Mouse (Mus musculus) retina, postnatal 7 days (tissue): Measurements from ENCODE around the gene Pitpnm1.
"Not testable (repeated sequence)": the region's sequence is repeated elsewhere in the genome, so short reads cannot be mapped to it uniquely, and the experiment has no call there.

Source experiments
- DNase-seq: peaks from one replicate; pipeline ENCODE4 v3.0.0-alpha.2; 2012; ENCODE audit warnings: low read depth, low spot score

The Pitpnm1 gene

DNA sequence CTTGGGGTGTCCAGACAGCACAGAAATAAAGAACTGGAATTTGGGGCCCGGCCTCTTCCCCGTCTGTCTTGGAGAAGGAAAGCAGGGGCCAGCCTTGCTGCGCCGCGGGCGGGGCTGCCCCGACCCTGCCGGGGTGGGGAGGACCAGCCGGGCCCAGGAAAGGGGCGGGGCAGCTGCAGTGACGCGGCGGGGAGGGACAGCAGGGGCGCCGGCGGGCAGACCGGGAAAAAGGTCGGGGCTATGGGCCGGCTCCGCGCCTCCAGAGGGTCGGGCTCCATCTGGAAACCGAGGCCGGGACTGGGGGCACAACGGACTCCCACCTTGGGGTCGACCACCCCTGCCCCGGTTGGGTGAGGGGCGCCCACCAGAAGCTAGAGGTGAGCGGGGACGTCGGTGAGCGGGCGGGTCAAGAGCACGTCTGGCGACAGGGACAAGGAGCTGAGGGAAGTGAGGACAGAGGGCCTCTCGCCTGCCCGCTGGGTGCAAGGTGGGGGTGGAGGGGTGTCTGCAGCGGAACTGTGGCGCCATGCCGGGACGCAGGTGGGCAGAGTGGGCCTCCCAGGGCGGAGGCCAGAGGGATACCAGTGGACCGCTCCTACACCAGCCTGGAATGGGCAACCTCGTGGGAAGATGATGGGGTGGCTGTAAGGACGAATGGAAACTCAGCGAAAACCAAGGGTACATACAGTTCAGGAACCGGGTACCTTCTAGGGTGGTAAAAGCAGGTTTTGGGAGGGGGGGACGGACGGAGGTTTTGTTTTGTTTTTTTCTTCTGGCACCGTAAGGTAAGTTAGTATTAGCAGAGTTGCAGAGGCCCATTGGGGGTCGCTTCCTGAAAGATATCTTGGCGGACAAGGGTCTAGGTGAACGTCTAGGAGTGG is at the start of gene Pitpnm1:
Pitpnm1 (plus strand) TSS at position 162 of the 881 bp plus-strand sequence.
- DNase-seq, result no peak

DNA sequence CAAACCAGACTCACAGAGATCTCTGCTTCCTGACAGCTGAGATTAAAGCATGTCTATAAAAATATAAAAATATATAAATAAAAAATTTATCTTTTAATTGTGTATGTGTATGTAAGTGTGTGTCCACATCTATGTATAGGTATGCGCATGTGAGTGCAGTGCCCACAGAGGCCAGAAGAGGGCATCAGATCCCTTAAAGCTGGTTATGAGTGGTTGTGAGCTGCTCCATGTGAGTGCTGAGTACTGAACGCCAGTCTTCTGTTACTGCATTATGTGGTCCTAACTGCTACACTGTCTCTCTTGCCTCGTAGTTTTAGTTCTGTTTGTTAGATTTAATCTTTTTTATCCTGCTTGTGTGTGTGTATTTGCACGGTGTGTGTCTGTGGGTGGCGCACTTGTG is 48.8 kb upstream of the Pitpnm1 start:
- DNase-seq, result no peak

DNA sequence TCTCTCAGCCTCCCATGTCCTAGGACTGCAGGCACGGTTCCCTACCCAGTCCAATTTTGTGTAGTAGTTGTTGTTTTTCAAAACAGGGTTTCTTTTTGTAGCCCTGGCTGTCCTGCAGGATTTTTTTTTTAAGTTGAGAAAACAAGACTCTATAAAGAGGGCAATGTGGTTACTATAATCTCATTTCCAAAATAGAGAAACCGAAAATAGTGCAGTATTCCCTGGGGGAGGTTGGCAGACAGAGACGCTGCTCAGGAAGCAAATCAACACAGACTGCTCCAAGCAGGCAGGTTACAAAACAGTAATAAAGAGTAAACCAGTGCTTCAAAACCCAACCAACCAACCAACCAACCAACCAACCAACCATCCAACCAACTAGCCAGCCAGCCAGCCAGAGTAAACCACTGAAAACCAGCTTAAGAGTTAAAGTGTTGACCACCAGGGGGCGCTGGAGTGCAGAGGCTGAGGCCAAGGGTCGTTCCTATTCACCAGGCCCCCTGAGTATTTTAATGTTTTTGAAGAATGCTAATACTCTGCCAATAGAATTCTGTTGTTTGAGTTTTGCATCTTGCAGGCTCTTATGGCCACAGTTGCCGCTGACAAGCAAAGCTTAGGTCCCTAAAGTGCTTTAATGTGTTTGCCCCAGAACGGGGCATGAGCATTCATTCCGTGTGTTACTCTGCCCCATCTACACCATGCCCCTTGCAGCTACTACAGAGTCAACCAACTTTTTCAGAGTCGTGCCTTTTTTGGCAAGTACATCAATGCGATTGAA is 47.9 kb upstream of the Pitpnm1 start:
- peak; percentile 56 for DNase-seq

GRCm38 (mm10) chr19:4052516-4053030 is 47.2 kb upstream of the Pitpnm1 start:
- DNase-seq, result no peak

- DNase-seq, result no peak
These were observed 45.2 kb upstream of the Pitpnm1 start for GRCm38 (mm10) chr19:4054613-4055012.

DNA sequence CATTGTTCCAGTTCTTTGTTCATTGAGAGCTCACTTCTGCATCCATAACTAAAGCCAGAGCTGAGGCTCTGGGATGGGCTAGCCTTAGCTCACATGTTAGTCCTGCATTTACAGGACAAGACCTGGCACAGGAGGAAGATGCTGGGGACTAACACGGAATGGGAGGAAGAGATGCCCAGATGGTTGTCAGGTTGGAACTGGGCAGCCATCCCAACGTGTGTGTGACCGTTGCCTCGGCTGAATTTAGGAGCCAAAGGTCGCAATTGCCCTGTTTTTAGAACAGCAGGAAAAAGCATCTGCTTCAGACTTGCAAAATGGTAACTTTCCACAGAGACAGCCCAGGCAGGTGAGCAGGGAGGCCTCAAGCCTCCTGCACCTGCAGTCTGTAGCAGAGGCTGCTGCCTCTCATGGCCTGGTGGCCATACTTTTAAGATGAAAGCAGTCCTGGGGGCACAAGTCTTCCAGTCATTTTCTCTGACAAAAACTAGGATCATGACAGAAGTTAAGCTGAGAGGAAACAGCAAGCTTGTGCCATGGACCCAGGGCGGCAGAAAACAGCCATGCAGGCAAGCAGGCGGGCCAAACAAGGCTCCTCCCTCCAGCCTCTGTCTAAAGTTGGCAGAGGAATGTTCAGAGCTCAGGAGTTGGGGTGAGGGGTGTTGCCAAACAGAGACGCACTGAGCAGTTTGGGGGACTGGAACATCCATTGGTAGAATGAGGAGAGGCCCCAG is 44.4 kb upstream of the Pitpnm1 start:
- DNase-seq, result no peak

GRCm38 (mm10) chr19:4055947-4056693 is 43.7 kb upstream of the Pitpnm1 start:
- no peak for DNase-seq

- no peak for DNase-seq
These were observed 43.1 kb upstream of the Pitpnm1 start for GRCm38 (mm10) chr19:4056727-4057126.

DNA sequence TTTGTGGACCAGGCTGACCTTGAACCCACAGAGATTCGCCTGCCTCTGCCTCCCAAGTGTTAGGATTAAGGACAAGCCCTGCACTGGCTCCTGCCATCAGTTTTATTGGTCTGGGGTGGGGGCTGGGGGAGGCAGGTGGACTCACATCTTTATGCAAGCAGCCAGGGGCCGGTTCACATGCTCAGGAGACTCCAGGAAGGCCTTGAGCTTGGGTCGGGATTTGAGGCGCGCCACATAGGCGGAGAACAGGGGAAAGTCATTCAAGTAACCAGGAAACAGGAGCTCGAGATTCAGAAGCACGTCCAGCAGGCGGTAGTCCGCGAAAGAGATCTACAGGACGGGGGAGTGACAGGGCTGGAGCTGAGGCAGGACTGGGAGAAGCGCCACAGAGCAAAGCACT is 42.4 kb upstream of the Pitpnm1 start:
- DNase-seq, result no peak

DNA sequence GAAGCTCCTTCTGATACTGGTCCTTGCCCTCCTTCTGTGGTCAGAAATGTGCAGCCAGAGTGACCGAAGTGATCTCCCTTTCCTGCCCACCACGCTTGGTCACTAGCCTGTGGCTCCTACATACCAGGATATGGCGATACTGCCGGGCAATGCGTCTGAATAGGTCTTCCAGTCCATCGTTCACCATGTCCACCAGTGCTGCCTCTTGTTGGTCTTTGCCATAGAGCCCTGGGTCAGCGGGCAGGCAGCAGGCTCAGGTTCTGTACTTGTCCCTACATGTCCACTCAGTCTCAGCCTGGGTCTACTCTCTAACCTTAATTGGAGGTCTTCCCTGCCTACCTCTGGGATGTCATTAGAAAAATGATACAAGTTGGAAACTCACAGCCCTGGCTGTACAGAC is 41.8 kb upstream of the Pitpnm1 start:
- no peak for DNase-seq

- no peak for DNase-seq
These were observed 41.2 kb upstream of the Pitpnm1 start for GRCm38 (mm10) chr19:4058581-4058980.

DNA sequence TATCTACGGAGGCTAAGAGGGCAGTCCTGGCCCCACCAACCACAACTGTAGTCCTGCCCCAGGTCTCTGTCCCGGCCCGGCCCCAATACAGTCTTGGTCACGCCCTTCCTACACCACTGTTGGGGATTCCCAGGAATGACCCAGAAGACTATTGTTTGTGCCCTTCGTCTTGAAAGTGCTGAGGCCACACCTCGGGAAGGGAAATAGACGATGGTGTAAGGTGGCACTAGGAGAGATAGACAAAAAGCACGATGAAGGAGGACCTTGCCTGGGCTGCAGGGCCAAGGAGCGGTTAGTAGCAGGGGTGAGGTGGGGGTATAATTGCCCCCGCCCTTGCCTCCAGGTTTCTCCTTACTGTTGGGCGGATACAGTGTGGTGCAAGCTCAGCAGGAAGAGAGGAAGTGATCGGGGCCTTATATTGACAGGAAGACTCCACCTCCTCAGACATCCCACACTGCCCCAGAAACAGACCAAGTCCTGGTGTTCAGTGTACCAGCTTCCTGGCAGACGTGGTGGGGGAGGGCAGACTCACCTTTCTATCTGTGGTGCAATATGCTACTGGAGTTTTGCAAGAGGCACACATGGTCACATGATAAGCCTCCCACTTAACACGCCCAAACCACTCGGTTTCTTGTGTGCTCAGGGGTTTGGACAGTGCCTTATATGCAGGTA is 40.6 kb upstream of the Pitpnm1 start, which contains the start of gene Gstp3:
Gstp3 (minus strand) TSS at position 501 of the 672 bp plus-strand sequence.
- DNase-seq, result no peak

DNA sequence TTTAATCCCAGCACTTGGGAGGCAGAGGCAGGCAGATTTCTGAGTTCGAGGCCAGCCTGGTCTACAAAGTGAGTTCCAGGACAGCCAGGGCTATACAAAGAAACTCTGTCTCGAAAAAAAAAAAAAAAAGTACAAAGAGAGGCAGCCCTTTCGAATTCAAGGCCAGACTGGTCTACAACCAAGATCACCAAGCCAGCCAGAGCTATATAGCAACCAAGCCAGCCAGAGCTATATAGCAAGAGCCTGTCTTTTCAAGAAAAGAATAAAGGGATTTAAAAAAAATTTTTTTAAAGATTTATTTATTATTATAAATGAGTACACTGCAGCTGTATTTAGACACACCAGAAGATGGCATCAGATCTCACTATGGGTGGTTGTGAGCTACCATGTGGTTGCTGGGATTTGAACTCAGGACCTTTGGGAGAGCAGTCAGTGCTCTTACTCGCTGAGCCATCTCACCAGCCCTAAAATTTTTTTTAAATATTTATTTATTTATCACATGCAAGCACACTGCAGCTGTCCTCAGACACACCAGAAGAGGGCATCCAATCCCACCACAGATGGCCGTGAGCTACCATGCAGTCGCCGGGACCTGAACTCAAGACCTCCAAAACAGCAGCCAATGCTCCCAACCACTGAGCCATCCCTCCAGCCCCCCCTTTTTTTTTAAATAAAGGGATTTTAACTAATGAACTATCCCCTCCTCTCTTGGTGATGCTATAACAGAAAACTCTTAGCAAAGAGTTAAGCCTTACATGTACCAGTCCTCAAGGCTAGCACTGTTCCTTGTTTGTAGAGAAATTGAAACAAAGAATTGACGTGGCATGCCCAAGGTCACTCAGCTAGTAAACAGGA is 39.5 kb upstream of the Pitpnm1 start:
- DNase-seq, result not testable (repeated sequence)

- DNase-seq, result no peak
These were observed 38.8 kb upstream of the Pitpnm1 start for GRCm38 (mm10) chr19:4060899-4061465.

GRCm38 (mm10) chr19:4063357-4063756 is 36.4 kb upstream of the Pitpnm1 start:
- not testable (repeated sequence) for DNase-seq

DNA sequence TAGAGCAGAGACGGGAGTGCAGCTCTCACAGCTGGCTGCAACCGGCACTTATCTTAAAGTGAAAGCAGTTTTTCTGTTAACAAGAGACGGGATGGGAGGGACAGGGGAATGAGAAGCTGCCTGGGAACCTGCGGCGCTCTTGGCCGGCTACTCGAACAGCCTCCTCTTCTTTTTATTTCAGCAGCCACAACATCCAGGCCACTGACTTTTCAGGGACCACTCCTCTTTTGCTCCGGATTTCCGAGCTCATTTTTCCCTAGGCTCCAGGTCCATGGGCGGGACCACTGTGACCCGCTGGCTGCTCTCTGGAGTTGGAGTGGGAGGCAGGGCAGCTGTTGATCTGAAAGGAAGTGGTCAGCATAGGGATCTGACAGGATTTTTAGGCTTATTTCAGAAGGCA is 35.3 kb upstream of the Pitpnm1 start:
- not testable (repeated sequence) for DNase-seq

GRCm38 (mm10) chr19:4066280-4066679 is 33.5 kb upstream of the Pitpnm1 start:
- DNase-seq, result no peak

GRCm38 (mm10) chr19:4066877-4067276 is 32.9 kb upstream of the Pitpnm1 start:
- no peak for DNase-seq

GRCm38 (mm10) chr19:4068242-4068641 is 31.6 kb upstream of the Pitpnm1 start:
- not testable (repeated sequence) for DNase-seq
